Mouse (Mus musculus) layer of hippocampus, adult 6 months (tissue): ENCODE measurements around the gene Galntl5. TPM values are rescaled to one million over a fixed set of nuclear protein-coding genes. Genes with fewer than 3 reads are reported as not detected.

Experiments used
- long read RNA-seq, 2 experiments: library from polyadenylated mRNA; unstranded; transcript quantifications; one replicate each; pipeline ENCODE4 v2.0.0; 2019 to 2020
- microRNA-seq: library from miRNA; unstranded; fragments of <30 nt; microRNA quantifications from one replicate; pipeline ENCODE4 v1.2.0, GENCODE M21; 2020
- polyA plus RNA-seq: library from polyadenylated mRNA; unstranded; fragments of <200 nt; fragmentation: Nextera tagmentation; gene quantifications from 2 replicates; pipeline ENCODE4 v1.2.3, GENCODE M21; 2021

Galntl5 gene
- polyA plus RNA-seq, result not detected in 2 replicates
- long read RNA-seq, experiment 1, result 0 reads
- long read RNA-seq, experiment 2, result 0 reads

DNA sequence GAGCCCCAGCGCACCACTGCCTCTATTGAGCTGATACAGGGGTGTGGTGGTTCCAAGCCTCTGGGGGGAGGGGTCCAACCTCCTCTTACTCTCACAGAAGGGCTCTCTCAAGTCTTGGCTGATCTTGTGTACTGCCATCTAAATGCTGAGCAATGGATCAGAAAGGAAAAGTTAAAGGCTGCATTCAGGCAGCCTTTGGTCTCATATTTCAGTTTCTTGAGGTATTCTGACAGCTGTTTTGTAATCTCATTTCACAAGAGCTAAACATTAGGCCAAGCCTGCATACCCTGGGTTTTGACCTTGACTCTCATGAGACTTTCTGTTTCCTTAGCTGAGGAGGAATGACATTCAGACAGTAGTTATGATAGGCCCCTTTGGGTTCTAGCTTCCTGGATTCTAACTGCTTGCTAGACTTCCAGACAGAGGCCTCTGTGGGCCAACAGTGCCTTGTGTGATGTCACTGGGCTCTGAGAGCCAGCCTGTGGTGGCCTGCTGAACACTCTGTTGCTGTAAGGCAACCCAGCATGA is at the start of gene Galntl5:
Galntl5 (plus strand) TSS at position 457 of the 528 bp plus-strand sequence.

DNA sequence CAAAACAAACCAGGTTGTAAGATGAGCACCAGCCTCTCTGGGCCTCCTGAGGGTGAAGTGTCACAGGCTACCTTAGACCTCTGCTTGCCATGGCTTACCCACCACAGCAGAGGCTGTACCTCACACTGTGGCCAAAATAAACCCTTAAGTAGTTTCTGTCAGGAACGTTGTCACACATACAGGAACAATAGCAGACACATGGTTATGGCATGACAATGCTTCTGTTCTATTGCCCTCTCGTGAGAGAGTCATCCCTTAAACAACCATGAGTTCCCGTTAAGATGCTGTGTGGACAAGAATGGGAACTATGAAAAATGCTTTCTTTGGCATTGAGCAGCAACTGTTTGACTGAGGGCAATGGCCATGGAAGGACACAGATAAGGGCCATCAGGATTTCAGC is 40.3 kb downstream of the Galntl5 start, which contains the start of gene Galnt11:
Galnt11 (plus strand) TSS at position 301 of the 400 bp plus-strand sequence.

DNA sequence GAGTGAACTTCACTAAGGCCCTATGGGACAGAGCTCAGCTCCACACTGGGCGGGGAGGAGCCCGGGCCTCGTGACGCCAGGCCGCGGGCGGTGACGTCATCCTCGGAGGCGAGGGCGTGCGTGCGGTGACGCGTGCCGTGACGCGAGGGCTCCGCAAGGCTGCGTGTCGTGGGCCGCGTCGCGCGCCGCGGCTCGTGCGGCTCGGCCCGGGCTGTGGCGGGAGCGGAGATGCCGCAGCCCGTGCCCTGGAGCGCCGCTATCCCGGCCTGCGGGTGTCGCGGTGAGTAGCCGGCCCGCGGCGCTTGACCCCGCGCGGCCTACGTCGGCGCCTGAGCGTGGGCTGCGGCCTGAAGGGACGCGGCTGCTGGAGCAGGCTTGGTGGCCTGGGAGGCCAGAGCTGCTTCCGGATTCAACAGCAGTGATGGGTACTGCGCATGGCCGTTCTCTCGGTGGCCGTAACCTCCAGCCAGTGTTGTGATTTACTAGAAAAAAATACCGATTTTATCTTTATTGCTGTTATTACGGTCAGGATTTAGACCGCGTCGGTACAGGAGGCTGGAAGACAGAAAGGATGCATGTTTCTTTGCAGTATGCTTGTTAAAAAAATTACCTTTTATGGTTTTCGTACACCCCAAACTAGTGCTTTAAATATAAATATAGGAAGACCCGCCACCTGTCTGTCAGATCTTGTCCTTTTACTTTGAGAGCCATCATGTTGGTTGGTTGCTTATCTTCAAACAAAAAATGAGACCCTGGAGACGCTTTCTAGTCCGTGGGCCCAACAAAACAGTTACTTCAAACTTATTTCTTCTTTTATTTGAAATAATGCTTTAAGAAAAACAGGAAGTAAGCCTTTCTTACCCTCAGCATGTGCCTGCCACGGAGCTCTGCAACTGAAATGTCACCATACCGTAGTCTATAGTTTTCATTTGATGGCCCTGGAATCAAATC is 41.8 kb downstream of the Galntl5 start, which contains the start of gene E130116L18Rik:
E130116L18Rik (minus strand) TSS at position 402 of the 951 bp plus-strand sequence.

Small RNA genes within 50 kb of the gene (microRNA-seq; reads per million reads assigned to microRNA genes)
- gene Gm26051, result not detected

Other genes with a start within 250 kb of the Galntl5 start
- gene Prkag2, start 80.8 kb upstream of the Galntl5 start, polyA plus RNA-seq, result 27.0 and 36.7 TPM in 2 replicates
- gene Galnt11, start 40.4 kb downstream of the Galntl5 start, polyA plus RNA-seq, result 30.3 and 31.8 TPM in 2 replicates
- gene E130116L18Rik, start 41.7 kb downstream of the Galntl5 start, polyA plus RNA-seq, result 0.83 TPM in 1 of 2 replicates, not detected in the other